Mouse (Mus musculus) heart, adult 2 months (tissue): ENCODE measurements around the gene Igf2bp3.

Source experiments
- CTCF ChIP-seq: fragments of 200-600 bp; IDR thresholded peaks from 2 replicates; pipeline ENCODE4 v1.8.1; 2022; ENCODE audit warnings: antibody characterized with exemption, mild to moderate bottlenecking, moderate library complexity
- EP300 ChIP-seq: fragments of 200-500 bp; IDR thresholded peaks from 2 replicates; pipeline ENCODE4 v1.6.1; 2011; ENCODE audit warnings: low read depth, low read length, control low read depth; ENCODE audit not compliant: insufficient read depth

DNA sequence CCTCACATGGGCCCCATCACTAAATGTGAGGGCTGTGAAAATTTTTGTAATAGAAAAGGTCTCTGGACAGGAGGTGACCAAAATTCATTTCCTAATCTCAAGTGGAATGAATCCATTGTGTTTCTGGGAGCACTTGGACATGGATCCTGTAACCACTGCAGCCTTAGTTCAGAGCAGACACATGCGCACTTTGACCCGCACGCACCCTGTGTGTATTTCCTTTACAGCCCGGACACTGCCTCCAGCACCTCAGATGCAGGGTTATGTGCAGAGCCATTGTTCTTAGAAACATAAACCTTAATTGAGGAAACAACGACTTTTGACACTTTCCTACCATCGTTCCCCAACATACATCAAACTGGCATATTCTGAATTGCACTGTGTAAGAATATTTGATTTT is 100.3 kb downstream of the Igf2bp3 start:
- TF ChIP-seq EP300 (no peak), CTCF (no peak)
